Mouse (Mus musculus) left cerebral cortex, postnatal 14 days (tissue): ENCODE data around the gene Plekhm2. TPM values are rescaled to one million over a fixed set of nuclear protein-coding genes. Genes with fewer than 3 reads are reported as not detected.

Experiments
- DNase-seq, 2 experiments: peaks; one replicate each; pipeline ENCODE4 v3.0.0; 2021 to 2022; ENCODE audit warnings: low spot score in 2 of 2, mixed read lengths in 1 of 2
- intact Hi-C: fragments of 180-260 bp; cut with DNase I; formaldehyde crosslinking; loops from one replicate; pipeline ENCODE4 v1.15.1; 2025
- total RNA-seq, 2 experiments: library from RNA; stranded (reverse); gene quantifications; 2 replicates each; pipeline ENCODE4 v1.2.3; 2021

Gene Plekhm2
- total RNA-seq, 2 experiments from 2014 or later, result 57.6 to 57.9 TPM

GRCm38 (mm10) chr4:141618565-141619243 lies 46.0 kb downstream of the Plekhm2 start, which contains the start of gene Tmem82:
TSS of gene Tmem82 (minus strand) at chr4:141618633.
- DNase-seq, result peak; percentile 47
- intact Hi-C loops, result no loop called here

DNA sequence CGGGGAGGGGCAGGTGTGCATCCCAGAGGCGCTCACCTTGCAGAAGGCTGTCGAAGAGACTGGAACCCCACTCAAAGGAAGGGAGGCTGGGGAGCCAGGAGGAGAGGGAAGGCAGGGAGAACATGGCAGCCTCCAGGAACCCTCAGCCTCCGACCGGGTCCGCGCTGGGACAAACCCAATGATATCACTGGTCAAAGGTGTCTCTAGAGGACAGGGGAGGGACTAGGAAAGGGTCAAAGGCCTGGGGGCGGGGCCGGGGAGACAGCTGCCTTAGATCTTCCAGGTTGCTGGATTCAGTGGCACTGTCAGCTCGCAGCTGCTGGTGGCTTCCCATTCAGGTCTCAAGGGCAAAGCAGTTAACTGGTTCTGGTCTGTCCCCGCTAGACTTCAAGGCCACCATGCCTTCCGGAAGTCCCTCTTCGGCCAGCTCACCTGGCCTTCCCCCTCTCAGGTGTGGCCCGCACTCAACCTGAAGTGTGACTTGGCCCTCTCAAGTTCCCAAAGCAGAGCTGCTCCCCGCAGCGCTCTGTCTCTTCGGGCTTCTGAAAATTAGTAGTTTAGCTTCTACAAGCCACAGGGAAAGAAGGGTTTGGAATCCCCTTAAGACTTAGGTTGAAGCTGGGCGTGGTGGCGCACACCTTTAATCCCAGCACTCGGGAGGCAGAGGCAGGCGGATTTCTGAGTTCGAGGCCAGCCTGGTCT lies 46.7 kb downstream of the Plekhm2 start:
- no peak for DNase-seq
- intact Hi-C loops, result no loop called here

DNA sequence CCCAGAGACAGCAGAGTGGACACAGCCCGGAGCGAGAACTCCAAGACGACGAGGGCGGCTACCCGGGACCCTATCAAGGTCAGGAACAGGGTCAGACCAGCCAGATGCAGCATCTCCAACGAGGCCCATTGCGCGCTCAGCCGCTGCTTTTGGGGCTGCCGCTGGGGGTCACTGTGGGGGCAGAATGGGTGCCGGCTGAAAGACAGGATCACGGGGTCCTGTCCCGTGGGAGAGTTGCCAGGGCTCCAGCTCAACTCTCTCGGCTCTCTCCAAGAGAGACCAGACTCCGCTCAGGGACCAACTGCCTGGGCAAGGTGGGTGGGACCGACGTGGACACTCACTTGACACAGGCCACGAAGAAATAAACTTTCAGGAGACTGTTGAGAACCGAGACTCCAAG lies 47.4 kb downstream of the Plekhm2 start:
- DNase-seq, result peak; percentile 41 to 63
- intact Hi-C loops, result no loop called here

DNA sequence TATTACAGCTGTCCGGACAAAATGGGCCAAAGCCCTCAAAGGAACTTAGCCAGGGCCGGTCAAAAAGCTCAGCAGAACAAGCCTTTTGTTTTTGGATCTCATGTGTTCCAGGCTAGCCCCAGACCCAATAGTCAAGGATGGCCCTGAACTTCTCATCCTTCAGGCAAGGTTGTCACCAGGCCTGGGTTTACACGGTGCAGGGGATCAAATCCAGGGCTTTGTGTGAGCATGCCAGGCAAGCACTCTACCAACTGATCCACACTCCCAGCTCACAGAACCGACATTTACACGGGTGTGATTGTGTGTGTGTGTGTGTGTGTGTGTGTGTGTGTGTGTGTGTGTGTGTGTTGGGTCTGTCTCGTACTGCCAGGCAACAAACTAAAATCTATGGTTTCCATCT lies 47.9 kb downstream of the Plekhm2 start:
- no peak for DNase-seq
- intact Hi-C loops, result no loop called here

DNA sequence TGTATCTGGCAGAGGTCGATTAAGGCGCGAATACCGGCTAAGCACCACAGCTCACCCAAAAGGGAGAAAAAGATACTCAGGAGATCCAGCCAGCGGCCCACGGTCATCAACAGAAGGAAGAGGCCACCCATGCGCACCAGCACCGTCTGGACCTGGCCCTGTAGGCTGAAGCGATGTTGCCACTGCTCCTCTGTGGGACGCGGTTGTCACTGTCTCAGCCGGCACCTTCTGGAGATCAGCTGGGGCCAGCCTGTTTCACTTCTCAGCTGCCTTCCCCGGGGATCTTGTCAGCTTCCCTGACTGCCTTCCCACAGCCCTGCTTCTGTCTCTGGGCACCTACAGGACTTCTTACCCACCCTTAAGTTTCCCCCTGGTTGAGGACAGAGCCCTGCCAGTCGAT lies 49.8 kb downstream of the Plekhm2 start:
- intact Hi-C loops, result no loop called here
- no peak for DNase-seq

- intact Hi-C loops, result no loop called here
- DNase-seq, result no peak
Measured at GRCm38 (mm10) chr4:141609538-141609937, 55.2 kb downstream of the Plekhm2 start.

- DNase-seq, result no peak
- intact Hi-C loops, result no loop called here
Measured at GRCm38 (mm10) chr4:141605861-141606260, 58.8 kb downstream of the Plekhm2 start, which contains the start of gene Fblim1. TSS of gene Fblim1 (minus strand) at chr4:141606096.

- no peak for DNase-seq
- intact Hi-C loops, result no loop called here
Measured at GRCm38 (mm10) chr4:141605421-141605820, 59.3 kb downstream of the Plekhm2 start.

DNA sequence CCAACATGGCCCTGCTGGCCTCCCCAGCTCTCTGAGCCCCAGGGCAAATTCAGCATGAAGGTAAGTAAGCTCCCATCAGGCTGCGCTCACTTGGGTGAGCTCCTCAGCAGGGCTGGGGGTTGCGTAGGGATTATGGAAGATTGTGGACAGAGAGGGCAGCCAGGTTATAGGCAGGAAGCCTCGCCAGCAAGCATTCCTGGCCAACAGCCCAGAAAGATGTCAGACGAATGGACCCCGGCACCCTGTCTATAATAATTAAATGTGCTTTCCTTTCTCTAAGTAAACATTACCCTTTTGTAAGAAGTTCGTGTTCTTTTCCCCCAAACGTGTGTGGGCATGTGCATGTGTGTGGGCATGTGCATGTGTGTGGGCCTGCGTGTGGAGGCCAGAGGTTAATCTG lies 60.2 kb downstream of the Plekhm2 start:
- DNase-seq, result no peak

GRCm38 (mm10) chr4:141603921-141604320 lies 60.8 kb downstream of the Plekhm2 start:
- no peak for DNase-seq
- intact Hi-C loops, result no loop called here

More for the DNA sequence above, 60.2 kb downstream of the Plekhm2 start:
- intact Hi-C loops, result no loop called here

DNA sequence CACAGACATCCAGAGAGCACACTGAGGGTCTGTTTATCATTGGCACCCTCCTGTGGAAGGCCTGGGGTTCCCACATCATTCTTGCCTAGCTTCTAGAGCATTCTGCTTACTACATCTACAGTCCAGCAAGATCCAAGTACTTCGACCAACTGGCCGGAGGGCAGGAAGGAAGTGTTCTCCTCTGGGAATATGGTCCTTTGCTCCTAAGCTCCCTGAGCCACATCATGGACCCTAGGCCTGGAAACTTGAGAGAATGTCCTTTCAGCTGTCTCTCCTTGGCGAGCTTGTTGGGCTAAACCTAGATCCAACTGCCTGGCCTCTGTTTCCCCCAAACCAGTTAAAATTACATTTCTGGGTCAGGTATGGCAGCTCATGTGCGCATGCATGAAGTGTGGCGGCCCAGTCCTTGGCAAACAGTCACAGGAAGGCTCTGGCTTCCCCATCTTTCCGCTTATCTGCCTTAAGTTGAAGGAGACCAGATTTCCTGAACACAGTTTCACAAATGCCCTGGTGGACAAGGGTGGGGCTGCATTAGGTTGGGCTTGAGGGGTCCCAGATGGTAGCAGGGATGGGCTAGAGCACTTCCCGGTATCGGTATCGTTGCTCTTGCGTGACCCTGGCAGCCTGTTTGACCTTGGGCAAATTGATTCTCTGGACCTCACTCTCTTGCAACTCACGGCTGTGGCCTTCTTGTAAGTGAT lies 62.0 kb downstream of the Plekhm2 start:
- intact Hi-C loops, result no loop called here
- no peak for DNase-seq

DNA sequence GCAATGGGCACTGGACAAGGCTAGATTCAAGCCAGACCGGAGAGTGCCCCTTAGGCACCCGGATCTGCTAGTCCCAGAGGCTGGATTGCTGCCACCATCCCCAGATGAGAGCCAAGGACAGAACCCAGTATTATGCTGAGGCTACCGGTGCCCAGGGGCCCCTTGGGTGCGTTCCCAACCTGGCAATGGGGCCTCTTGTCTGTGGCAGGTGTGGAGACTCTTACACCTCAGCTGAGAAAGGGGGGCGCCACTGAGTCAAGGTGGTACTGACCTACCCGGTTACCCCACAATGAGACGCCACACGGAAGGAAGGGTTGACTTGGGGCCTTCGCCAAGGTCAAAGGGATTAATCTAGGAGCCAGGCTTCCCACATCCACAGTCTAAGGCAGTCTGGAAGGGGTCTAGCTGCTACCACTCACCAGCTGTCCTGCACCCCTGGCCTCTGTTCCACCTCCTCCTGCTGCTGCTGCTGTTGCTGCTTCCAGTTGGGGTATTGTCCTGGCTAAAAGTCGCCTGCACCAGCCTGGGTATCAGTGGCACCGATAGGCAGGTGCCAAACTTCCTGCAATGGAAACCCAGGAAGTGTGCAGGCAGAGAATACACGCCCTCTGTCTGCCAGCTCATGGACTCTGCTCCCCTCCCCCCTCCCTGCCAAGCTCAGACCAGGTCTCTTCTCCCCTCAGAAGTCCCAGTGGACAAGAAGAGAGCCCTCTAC lies 63.4 kb downstream of the Plekhm2 start:
- intact Hi-C loops, result no loop called here
- no peak for DNase-seq

- DNase-seq, result no peak
- intact Hi-C loops, result no loop called here
Measured at GRCm38 (mm10) chr4:141600364-141600763, 64.3 kb downstream of the Plekhm2 start.

DNA sequence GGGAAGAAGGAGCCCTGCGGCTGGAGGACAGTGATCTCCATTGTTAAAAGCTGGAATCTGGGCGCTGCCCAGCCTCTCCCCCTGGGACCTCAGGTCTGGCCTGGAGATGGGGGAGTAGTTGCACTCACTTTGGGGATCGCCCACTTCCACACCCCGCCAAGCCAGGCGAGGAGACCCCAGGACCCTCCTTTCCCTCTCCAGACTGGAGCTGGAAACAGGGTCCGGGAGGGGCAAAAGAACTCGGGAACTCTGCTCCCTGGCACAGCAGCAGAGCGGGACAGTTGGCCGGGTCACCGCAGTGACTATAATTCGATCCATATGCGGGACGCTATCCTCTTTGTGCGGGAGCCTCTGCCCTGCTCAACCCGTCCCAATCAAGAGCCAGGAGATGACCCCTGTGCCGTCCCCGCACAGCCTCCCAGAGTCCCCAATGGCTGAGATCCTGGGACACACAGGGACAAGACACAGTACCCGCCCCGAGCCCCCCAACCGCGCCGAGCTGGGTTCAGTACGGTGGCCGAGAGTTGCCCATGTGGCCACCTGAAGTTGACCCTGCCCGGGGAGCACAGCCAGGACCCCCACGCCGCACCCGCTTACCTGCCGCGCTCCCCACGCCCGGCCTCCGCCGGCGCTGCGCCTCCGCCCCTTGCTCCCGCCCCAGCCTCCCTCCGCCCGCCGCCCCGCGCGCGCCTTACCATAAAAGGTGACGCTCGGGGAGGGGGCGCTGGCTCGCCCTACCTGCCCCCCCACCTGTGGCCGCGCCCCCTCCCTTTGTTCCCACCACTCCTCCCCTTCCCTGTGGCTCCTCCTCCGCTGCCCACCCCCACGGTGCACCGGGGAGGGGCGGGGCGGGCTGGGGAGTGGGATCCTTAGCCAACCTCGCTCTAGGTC lies 65.2 kb downstream of the Plekhm2 start:
- intact Hi-C loops, result no loop called here
- no peak for DNase-seq

- DNase-seq, result no peak
- intact Hi-C loops, result no loop called here
Measured at GRCm38 (mm10) chr4:141598894-141599250, 65.8 kb downstream of the Plekhm2 start.

DNA sequence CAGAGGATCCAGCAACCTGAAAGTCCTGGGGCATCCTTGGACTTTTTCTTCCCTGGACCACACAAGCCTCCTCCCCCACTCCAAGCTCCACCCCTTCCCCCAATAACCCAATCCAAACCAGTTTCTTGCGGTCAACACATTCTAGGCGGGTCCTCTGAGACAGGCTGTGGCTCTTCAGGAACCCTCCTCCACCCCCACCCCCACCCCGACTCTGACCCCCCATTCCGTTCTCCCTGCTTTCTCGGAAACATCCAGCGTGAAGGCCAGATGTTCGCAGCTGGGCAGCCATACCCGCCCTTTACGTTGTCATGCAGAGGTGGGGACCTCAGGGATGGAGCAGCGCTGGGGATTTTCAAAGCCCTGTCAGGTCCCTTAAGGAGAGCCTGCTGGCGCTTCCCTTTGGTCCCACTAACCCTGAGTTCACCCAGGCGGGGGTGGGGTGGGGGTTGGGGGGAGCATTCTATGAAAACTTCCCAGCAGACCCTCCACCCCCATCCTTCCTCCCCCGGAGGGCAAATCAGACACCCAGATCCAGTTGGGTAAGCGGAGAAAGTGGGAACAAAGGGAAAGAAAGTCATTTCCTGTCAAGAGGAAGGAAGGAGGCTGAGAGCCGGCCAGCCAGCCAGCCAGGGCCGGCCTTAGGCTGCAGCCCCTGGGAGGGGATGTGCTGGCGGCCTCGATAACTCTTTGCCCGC lies 66.4 kb downstream of the Plekhm2 start:
- DNase-seq, result no peak
- intact Hi-C loops, result no loop called here

- intact Hi-C loops, result no loop called here
- DNase-seq, result no peak
Measured at GRCm38 (mm10) chr4:141596700-141597328, 67.9 kb downstream of the Plekhm2 start.
